Mouse (Mus musculus): Measurements from ENCODE around the gene Atp8b3. TPM values are rescaled to one million over a fixed set of nuclear protein-coding genes. Genes with fewer than 3 reads are reported as not detected.

The Atp8b3 gene
- 0.04 TPM for polyA plus RNA-seq (2017; shearing (Covaris generic))

GRCm38 (mm10) chr10:80538710-80539394, at the start of gene Atp8b3:
Gene Atp8b3 (minus strand): TSS chr10:80539124.

GRCm38 (mm10) chr10:80577195-80578130, 38.5 kb upstream of the Atp8b3 start, which contains the start of gene Klf16:
Gene Klf16 (minus strand): TSS chr10:80577321.

GRCm38 (mm10) chr10:80561116-80561944, 22.4 kb upstream of the Atp8b3 start, which contains the start of gene Rexo1:
Gene Rexo1 (minus strand): TSS chr10:80561560.

GRCm38 (mm10) chr10:80494732-80495131, 44.2 kb downstream of the Atp8b3 start, which contains the start of gene Onecut3:
Gene Onecut3 (plus strand): TSS chr10:80494835.

Other genes with a start within 250 kb of the Atp8b3 start
- 790 TPM for gene Rps15, start 246.7 kb downstream of the Atp8b3 start, polyA plus RNA-seq (2017; shearing (Covaris generic))
- 0.24 TPM for gene Apc2, start 243.1 kb downstream of the Atp8b3 start, polyA plus RNA-seq (2017; shearing (Covaris generic))
- 82.5 TPM for gene 2310011J03Rik, start 218.6 kb downstream of the Atp8b3 start, polyA plus RNA-seq (2017; shearing (Covaris generic))
- gene Pcsk4, start 209.6 kb downstream of the Atp8b3 start, polyA plus RNA-seq (2017; shearing (Covaris generic)) = 28.8 TPM
- 0.41 TPM for gene Reep6, start 209.2 kb downstream of the Atp8b3 start, polyA plus RNA-seq (2017; shearing (Covaris generic))
- not detected for gene Adamtsl5, start 190.7 kb downstream of the Atp8b3 start, polyA plus RNA-seq (2017; shearing (Covaris generic))
- not detected for gene Plk5, start 182.7 kb downstream of the Atp8b3 start, polyA plus RNA-seq (2017; shearing (Covaris generic))
- 8.7 TPM for gene Mex3d, start 151.5 kb downstream of the Atp8b3 start, polyA plus RNA-seq (2017; shearing (Covaris generic))
- gene Mbd3, start 139.6 kb downstream of the Atp8b3 start, polyA plus RNA-seq (2017; shearing (Covaris generic)) = 184 TPM
- gene Uqcr11, start 132.3 kb downstream of the Atp8b3 start, polyA plus RNA-seq (2017; shearing (Covaris generic)) = 234 TPM
- 132 TPM for gene Tcf3, start 105.5 kb downstream of the Atp8b3 start, polyA plus RNA-seq (2017; shearing (Covaris generic))
- not detected for gene Onecut3, start 44.3 kb downstream of the Atp8b3 start, polyA plus RNA-seq (2017; shearing (Covaris generic))
- gene Rexo1, start 22.4 kb upstream of the Atp8b3 start, polyA plus RNA-seq (2017; shearing (Covaris generic)) = 62.2 TPM
- gene Klf16, start 38.2 kb upstream of the Atp8b3 start, polyA plus RNA-seq (2017; shearing (Covaris generic)) = 13.2 TPM
- gene Abhd17a, start 51.2 kb upstream of the Atp8b3 start, polyA plus RNA-seq (2017; shearing (Covaris generic)) = 152 TPM
- gene Scamp4, start 63.7 kb upstream of the Atp8b3 start, polyA plus RNA-seq (2017; shearing (Covaris generic)) = 115 TPM
- 5.7 TPM for gene Adat3, start 63.8 kb upstream of the Atp8b3 start, polyA plus RNA-seq (2017; shearing (Covaris generic))
- 9.3 TPM for gene Gm49322, start 66.9 kb upstream of the Atp8b3 start, polyA plus RNA-seq (2017; shearing (Covaris generic))
- gene Csnk1g2, start 83.7 kb upstream of the Atp8b3 start, polyA plus RNA-seq (2017; shearing (Covaris generic)) = 306 TPM
- gene Btbd2, start 117.9 kb upstream of the Atp8b3 start, polyA plus RNA-seq (2017; shearing (Covaris generic)) = 43.9 TPM
- gene Mknk2, start 139.0 kb upstream of the Atp8b3 start, polyA plus RNA-seq (2017; shearing (Covaris generic)) = 212 TPM
- 325 TPM for gene Mob3a, start 162.9 kb upstream of the Atp8b3 start, polyA plus RNA-seq (2017; shearing (Covaris generic))
- 156 TPM for gene Izumo4, start 163.1 kb upstream of the Atp8b3 start, polyA plus RNA-seq (2017; shearing (Covaris generic))
- gene Ap3d1, start 203.1 kb upstream of the Atp8b3 start, polyA plus RNA-seq (2017; shearing (Covaris generic)) = 71.7 TPM
- gene Dot1l, start 216.1 kb upstream of the Atp8b3 start, polyA plus RNA-seq (2017; shearing (Covaris generic)) = 17.6 TPM

All from CD4-positive, CD25-positive, alpha-beta regulatory T cell (primary cell).